Mouse (Mus musculus) kidney, adult 8-10 months (tissue): ENCODE measurements at regions not wholly inside any gene's neighbourhood (a gene's known extent, or its start where the extent isn't known, plus 50 kb on each side); places are given as distances from the start of the nearest gene placed in this dataset.

Experiments
- DNase-seq, 2 experiments: peaks; one replicate each; pipeline ENCODE4 v3.0.0; 2022

DNA sequence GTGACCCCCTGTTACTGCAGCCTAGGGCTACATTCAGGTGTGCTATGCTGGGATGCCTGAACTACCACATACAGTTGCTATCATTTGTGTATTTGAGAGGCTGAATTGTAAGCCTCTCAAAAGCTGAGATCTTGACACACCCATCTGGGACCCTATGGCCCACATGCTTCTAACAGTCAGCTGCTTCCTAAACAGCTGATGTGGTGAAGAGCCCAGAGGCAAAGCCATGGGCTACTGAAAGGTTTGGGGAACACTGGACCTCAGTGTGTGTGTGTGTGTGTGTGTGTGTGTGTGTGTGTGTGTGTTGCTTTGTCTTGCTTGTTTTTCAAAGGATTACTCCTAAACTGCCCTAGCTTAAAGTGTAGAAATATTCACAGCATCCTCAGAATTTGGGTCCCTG lies 75.0 kb downstream of the Lbh start:
- DNase-seq, result no peak

DNA sequence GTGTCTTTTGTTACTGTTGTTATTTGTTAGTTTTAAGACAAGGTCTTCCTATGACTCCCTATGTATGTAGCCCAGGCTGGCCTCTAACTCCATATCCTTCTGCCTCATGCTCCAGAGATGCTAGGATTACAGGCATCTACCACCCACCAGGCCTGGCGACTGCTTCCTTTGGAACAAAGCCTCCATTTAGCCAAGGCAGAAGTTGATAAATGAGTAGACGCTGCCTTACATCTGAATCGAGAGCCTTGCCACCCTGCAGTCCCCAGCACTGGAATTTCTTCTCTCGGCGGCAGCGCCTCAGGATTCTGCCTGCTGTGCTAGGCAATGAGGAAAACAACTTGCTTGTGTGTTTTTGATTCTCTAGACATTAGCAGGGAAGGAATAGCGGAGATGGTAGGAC lies 75.5 kb downstream of the Lbh start:
- no peak for DNase-seq

DNA sequence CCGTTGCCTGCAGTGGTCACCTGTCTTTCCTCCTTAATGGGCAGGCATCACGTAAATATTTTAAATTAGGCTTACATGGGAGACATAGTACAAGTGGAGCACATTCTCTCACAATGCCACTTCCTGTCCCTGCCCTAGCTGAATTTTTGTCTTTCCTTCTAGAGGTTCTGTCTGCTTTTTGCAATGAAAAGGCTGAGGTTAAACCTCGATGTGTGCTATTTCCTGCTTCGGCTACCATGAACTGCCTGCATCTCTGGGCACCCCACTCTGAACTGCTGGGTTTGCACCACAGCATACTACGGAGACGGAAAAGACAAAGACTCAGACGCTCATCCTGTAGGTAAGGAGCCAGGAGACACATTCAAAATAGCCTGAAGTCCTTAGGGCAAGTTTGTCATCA lies 78.4 kb downstream of the Lbh start:
- no peak for DNase-seq

DNA sequence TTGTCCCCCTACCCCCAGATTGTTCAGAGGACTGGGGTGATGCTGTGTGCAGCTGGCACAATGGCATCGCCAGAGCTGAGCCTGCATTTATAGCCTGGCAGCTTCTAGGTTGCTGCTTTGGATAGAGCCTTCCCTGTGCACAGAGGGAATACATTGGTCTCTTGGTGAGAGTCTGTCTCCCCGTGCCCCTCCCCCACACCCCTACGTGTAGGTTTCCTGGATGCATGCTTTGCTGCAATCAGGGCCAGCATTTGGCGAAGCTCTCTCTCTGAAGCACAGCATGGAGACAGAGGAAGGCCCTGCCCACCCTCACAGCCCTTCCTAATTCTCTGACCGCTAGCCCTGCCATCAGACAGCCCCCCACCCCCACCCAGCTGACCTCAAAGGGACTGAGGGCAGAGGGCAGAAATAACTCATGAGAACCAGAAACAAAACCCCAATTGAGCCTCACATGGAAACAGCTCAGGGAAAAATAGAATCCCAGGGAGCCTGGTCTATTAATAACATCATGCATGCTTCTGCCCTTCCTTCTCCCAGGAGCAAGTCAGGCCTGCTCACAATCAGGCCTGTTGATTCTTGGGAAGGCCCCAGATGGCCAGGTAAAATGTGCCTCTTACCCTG lies 79.3 kb downstream of the Lbh start:
- no peak for DNase-seq

DNA sequence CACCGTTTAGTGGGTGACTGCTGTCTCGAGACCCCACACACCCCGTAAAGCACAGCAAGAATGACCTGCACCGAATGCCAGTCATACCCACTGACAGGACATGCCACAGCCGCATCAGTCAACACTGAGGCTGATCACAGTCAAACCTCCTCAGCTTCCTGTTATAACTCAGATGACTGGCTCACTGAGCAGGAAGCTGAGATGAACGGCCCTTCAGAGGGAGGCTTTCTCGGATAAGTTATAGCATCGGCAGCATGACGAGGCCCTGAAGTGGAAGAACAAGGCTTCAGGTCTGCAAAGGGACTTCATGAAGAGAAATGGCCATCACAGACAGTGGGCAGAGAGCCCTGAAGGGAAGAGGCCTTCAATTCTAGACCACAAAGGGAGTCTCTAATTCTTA lies 87.0 kb downstream of the Lbh start:
- no peak for DNase-seq

DNA sequence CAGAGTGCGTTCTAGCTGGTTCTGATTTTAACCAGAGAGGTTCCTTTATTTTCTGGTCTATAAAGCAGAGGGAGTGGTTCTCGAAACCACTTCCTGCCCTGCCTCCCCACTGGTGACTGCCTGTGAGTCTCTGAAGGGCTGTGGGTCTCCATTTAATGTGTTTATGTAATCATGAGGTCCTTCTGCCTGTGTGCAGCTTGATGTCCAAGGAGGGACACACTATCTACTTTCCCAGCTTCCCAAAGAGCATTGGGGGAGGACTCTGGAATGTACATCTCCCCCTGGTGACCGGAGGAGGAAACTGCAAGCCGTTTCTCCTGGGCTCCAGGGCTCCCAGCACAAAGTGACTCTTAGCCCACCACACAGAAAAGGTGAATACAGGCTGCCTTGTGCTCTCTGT lies 90.8 kb downstream of the Lbh start:
- DNase-seq, result peak; percentile 27 to 70

DNA sequence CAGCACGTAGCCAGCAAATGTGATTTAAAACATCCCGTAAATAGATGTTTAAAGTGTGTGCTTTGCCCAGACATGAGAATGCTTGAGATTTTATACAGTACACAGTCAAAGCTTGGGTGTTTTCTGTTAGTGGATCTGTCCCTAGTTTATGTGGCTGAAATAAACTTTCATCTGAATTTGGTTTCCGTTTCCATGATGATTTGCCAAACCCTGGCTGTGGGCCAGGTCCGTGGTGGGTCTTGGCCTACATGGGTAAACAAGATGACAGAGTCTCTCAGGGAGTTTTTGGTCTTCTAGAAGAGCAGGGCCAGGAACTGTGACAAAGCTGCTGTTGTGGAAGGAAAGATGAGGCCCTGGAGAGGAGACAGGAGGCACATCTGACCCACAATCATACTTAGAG lies 91.9 kb downstream of the Lbh start:
- DNase-seq, result peak in 1 of 2 experiments; percentile 9

DNA sequence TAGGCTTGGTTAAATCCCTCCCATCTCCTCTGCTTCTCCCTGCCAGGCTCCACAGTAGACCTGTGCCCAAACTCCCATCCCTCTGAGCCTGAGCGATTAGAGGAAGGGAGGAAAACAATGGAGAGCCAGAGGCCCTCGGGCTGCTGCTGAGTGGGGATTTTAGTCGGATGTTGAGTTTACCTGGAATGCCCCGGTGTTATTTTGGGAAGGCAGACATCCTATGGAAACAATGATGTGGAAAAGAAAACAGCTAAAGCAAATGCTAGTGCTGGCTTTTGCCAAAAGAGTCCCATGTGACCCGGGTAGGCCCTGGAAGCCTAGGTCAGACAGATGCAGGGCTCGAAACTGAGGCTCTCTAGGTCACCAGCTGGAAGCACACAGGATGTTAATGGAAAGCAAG lies 94.3 kb downstream of the Lbh start:
- no peak for DNase-seq

DNA sequence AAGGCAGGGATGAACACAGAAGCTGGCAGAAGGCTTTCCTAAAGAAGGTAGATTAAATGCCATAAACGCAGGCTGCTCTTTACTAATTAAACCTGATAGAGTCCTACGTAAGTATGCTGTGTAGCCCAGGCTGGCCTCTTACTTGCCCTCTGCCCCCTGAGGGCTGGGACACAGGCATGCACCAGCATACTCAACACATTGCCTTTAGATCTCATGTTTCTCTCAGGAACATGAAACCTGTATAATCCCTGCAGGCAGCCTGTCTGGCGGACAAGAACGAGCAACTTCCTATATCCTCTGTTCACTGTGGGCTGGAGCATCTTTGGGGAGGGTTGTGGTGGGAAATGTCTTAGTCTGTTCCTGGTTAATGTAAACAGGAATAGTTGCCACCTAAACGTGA lies 94.8 kb upstream of the Lclat1 start:
- no peak for DNase-seq

DNA sequence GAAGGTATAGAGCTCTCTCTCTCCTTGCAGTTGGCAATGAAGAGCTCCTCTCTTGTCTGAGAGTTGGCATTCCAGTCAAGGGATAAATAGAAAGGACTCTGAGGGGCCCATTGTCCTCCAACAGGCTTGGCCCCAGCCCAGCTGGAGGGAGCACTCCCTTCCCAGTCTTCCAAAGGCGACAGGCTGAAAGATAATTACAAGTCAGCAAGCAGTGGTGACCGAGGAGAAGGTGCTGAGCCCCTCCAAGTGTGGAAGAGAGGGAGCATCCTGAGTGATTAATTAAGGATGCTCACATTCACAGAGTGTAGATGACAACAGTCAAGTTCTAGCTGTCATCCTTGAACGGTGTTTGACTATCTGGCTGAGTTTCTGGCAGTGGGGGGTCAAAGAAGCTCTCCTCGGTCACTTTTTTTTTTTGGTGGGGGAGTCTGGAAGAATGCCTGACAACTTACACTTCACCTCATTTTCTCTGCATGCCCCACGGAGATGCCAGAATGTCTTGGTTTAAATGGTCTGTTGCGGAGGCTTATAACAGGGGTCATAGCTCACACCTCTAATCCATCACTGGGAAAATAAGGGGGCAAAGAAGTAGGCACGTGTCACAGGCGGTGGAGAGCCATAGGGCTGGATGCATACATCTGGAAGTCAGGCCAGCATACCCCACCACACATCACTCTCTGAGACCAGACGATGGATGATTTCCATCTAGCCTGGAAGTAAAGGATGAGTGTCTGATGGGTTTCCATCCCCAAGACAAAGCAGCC lies 93.5 kb upstream of the Lclat1 start:
- no peak for DNase-seq

DNA sequence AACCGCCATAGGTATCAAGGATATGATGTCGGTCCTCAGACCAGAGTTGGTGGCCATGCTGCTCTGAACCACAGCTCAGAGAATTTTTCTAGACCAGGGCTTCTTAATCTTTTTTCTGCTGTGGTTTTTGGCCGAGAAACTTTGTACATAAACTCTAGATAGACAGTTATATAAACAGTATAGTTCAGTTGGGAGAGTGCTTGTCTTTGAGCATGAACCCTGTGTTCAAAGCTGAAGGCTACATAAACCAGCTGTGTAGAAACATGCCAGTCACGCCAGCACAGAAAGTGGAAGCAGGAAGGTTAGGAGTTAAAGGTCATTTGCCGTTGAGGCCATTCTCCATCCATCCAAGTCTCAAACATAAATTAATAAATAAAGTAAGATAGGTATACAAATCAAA lies 90.6 kb upstream of the Lclat1 start:
- no peak for DNase-seq

DNA sequence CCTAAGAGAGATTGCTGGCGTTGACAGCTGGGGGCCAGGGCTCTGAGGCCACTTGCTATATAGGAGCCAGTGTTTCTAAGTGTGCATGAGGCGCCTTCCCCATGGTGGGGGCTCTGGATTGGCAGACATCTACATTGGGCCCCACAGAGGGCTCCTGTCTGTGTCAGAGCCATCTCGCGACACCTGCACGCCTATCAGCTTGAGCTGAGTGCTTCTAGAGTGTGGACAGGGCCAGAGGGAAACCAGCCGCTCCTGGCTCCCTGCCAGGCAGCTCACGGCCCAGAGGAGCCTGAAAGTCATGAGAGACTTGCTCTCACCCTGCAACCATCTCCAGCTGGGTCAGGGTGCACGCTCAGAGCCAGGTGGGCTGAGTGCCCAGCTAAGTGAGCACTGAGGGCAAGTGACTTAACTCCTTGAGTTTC lies 85.1 kb upstream of the Lclat1 start:
- DNase-seq, result peak; percentile 61 to 78

DNA sequence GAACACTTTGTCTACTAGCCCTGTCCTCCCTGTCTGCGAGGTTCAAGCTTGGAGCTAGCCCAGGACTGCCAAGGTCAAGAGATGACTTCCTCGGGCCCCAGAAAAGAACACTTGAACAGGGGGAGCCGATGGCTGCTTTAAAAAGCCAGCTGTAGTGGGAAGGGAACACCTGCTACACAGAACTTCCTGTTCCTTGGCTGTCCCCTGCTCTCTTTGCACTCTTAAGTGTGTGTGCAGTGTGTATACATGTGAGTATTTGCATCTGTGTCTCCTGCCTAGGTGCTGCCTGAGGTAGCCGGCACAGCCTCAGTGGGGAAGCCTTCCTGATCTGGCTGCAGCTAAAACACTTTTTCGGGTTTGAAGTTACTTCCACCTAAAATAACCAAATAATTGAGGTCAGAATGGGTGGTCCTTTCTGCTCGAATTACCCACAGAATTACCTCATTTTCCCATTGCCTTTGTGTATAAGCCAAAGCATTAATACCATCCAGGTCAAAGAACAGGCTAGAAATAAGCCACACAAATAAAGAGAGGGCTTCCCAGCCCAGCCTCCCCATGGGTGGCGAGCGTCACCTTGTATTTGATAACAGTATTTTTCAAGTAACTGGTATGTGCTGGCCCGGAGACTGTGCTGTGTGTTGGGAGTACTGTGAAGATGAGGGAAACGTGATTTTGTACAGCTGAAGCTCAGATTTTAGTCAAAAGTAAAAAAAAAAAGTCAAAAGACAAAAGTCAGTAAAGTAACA lies 84.2 kb upstream of the Lclat1 start:
- no peak for DNase-seq

DNA sequence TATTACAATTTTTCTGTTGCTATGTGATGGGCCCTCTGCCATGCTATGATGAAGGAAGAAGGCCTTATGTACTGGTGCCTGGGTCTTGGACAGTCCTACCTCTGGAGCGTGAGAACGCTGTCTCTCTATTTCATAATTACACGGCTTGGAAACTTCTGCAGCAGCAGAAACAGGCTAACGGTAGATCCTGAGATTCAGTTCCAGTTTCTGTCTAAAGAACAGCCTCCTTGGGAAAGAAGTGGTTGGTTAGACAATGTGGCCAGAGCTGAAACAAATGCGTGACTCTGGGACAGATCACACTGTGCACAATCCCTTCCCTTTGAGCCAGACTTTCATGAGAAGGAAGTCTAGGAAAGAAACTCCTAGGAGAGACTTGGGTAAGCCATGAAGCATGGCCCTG lies 80.7 kb upstream of the Lclat1 start:
- no peak for DNase-seq

DNA sequence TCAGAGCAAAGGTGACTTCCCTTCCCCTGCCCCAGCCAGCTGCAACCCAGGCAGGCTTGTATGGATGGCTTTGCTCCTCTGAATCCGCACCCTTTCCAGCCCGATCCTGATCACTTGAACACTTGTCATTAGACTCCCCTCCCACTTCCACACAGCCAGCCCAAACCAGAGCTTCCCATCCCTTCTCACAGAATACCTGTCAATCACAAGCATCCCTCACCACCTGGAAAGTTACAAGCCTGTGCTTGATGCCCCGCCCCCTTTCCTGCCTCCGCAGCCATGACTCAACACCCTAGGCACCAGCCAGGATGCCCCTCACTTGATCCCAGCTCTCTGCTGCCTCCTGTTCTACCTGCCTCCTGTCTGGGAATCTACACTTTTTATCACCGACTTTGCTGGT lies 76.0 kb upstream of the Lclat1 start:
- DNase-seq, result no peak

DNA sequence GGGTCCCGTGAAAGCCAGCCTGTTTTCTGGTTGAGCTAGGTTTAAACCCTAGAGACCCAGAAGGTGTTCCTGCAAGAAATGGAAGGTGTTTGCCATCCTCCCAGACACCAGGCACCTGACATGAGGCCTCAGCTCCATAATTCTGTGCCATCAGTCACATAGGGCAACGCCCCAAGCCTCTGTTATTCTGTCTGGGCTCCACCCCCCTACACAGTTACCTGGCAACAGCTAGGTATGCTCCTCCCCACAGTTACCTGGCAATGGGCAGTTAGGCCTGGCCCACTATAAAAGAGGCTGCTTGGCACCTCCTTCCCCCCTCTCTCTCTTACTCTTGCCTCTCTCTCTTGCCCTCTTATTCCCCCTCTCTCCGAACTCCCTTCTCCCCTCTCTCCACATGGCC lies 75.5 kb upstream of the Lclat1 start:
- DNase-seq, result no peak

DNA sequence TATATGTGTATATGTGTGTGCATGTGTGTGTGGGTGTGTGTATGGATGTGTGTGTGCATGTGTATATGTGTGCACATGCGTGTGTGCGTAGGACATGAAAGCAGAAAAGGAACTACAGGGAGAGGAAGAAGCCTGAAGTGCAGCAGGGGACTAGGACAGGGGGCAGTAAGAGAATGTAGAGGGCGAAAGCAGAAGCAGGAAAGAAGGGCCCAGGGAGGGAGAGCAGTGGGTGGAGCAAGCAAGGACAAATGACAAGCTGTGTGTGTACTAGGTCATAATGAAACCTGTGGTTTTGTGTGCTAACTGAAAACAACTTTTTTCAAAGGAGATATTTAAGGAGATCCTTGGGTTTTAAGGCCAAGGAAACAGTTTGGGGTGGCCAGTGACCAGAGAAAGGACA lies 73.4 kb upstream of the Lclat1 start:
- DNase-seq, result peak; percentile 27 to 36

DNA sequence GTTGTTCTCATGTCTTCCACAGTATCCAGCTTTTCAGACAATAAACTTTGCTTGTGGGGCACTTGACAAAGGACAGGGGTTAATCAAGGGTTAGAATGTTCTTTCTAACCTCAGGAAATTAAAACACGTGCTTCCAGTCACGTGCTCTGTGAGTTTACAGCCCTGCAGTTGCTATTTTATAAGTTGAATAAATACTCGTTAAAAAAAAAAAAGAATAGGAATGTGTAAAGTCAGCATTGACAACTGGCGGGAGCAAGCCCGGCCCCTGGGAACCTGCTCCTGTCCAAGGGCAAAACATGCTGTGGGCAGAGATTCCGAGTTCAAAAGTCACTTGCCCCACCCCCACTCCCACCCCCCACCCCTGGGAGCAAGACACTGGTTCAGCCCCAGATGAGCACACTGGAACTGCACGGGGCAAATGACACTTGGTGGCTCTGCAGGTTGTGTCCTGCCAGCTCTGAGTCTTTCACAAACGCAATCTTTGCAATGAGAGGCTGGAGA lies 72.8 kb upstream of the Lclat1 start:
- DNase-seq, result peak; percentile 67 to 82

DNA sequence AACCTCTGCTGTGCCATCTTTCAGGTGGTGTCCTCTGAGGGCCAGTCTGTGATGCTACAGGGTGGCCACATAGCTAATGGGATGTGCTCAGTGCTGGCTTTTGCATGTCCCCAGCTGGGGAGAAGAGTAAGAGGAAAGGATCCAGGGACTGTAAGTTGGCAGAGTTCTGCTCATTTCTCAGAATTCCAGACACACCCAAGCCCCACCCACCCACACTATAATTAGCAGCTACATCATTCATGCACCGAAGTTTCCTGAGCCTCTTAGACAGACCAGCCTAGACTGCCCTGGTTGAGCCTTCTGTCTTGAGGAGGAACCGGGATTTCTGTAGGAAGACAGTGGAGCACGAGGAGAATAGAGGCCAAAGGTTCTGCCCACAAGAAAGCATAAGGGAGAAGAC lies 70.9 kb upstream of the Lclat1 start:
- DNase-seq, result no peak

DNA sequence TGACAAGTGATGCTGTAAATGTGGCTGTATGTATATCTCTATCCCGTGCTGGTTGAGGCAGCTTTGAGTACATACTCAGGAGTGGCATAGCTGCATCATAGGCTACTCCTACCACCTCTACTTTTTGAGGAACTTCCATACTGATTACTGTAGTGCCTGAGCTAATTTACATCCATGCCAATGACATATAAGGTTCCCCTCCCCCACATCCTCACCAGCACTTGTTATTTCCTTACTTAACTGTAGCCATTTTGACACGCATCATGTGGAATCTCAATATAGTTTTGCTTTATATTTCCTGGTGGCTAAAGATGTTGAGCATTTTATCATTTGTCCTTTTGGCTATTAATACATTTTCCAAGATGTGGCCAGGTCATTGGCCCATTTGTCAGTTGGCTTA lies 69.2 kb upstream of the Lclat1 start:
- DNase-seq, result no peak

DNA sequence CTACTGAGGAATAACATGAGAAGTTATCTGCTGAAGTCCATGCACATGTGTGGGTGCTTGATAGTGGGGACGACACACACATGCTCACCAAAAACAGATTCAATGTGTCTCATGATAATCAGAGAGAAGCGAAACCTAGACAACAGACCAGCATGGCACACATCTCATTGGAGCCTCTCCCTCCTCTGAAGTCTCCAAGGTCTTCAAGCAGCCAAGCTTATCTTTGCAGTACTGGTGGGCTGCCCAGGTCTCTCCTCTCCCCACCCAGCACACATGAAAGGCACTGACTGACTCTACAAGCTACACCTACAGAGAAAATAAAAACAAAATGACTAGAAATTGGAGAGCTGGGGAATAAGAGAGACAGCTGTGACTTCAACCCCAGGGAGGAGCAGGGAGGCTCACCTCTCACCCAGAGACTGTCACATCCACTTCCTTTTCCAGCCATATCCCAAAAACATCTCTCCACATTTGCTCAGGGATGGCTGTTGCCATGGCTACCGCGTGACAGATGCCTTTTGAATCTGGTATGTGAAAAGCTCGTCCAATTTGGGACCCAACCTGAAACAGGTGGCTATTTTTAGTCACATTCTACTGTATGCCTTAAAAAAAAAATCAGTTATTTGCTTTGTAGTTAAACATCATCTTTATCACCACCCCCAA lies 62.7 kb upstream of the Lclat1 start:
- no peak for DNase-seq

DNA sequence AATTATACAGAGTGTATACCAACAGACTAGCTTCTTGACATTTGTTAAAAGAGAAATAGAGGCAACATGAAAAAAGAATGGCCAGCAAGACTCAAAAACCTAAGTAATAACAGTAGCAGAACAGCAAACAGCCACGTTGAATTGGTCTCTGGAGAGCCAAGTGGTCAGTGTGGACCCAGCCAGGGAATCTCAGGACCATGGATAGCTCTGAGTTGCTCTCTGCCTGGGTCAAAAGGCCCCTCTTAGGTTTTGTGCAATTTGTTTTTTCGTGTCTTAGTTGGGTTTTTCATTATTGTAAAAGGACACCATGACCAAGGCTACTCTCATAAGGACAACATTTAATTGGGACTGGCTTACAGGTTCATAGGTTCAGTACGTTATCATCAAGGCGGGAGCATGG lies 60.8 kb upstream of the Lclat1 start:
- DNase-seq, result no peak

DNA sequence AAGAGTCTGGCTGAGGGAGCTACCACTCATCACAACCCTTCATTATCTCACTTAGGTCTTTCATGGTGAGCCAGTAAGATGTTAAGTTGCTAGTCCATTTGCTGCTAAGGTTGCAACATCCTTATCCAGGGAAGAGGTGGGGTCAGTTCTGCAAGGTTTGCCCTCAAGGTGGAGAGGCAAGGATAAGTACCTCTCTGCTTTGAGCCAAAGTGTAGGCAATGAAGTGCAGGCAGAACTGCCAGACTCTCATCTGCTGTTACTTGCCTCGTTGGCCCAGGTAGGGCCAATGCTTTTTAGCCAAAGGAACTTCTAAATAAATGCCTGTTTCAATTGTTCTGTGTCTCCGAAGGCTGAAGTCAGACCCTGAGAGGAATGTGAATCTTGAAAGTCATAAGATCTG lies 59.6 kb upstream of the Lclat1 start:
- no peak for DNase-seq

DNA sequence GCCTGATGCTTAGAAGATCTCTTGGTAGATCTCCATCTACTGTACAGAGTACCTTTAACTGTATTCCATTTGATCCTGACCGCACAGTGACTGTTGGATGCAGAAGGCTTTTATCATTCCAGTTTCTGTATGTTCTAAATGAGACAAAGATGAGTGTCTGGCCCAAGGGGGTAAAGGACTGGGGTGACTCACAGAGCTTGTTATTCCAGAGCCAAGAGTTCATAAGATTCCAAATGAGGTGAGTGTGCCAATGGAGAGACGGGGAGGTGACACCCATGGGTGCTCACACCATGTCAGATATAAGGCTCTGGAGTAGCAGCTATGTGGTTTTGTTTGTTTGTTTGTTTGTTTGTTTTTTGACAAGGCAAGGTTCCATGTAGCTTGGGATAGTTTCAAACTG lies 54.8 kb upstream of the Lclat1 start:
- DNase-seq, result no peak
